Mouse (Mus musculus) lung, postnatal 0 days (tissue): ENCODE measurements around the gene Cnot4.

Experiments
- CTCF ChIP-seq: IDR thresholded peaks from 2 replicates; pipeline ENCODE4 v1.5.1; 2016; ENCODE audit warnings: antibody characterized with exemption, mild to moderate bottlenecking
- EP300 ChIP-seq: IDR thresholded peaks from 2 replicates; pipeline ENCODE4 v1.6.1; 2016; ENCODE audit warnings: antibody characterized with exemption, mild to moderate bottlenecking, control low read depth

- TF ChIP-seq CTCF (no peak), EP300 (no peak)
Observed at GRCm38 (mm10) chr6:35154540-35154939, 21.0 kb upstream of the Cnot4 start.
